In the genomic region with DNA sequence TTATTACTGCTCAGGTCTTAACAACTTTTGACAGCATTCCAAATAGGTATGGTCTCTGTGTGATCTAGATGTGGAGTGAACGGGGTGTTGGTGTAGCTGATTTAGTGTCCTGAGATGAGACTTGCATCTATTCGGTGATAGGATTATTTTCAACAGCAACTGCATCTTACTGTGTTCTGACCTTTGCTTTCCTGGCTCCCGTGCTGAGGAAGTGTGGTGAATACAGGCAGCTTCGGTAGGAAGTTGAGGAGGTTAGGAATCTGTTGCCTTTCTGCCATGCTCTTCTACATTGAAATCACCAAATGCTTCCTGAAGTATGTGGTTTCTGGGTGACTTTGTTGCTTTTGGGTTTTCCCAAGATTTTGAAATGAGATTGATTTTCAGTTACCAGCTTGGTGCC, we compare ENCODE assay signal across 12 mouse cellular contexts.
"Had no signal": no experiment of that assay in that cellular context is flagged by ENCODE, and none has a peak within 500 bp of the region (broad histone marks: within the 10 kb centered on the region; RNA-seq: fewer than 3 reads in every experiment).

No protein-coding gene starts in this region.

- ATAC-seq: intestine, embryonic 15.5 days; midbrain, embryonic 13.5 days had no signal

- DNase-seq: kidney, adult 8-10 months; kidney, postnatal 4 days; lung, adult 2 months; lung, postnatal 10 days; right cerebral cortex, postnatal 14 days; thymus, postnatal 4 days had no signal

- H3K27me3 ChIP-seq: intestine, embryonic 15.5 days; liver, embryonic 15.5 days; megakaryocyte, embryonic 14.5 days; midbrain, embryonic 13.5 days had no signal

- H3K9ac ChIP-seq: intestine, embryonic 15.5 days; liver, embryonic 15.5 days; midbrain, embryonic 13.5 days had no signal

- H3K4me3 ChIP-seq: intestine, embryonic 15.5 days; left cerebral cortex, adult 2 months; liver, embryonic 15.5 days; midbrain, embryonic 13.5 days had no signal

- H3K27ac ChIP-seq: left cerebral cortex, adult 2 months; macrophage; midbrain, embryonic 13.5 days had no signal

- H3K4me2 ChIP-seq: intestine, embryonic 15.5 days; liver, embryonic 15.5 days; midbrain, embryonic 13.5 days had no signal

- H3K36me3 ChIP-seq: intestine, embryonic 15.5 days had no signal

- H3K9me3 ChIP-seq: intestine, embryonic 15.5 days; liver, embryonic 15.5 days; megakaryocyte, embryonic 14.5 days; midbrain, embryonic 13.5 days had no signal
